Mouse (Mus musculus): ENCODE measurements around the gene Mon1b.

Mon1b gene

DNA sequence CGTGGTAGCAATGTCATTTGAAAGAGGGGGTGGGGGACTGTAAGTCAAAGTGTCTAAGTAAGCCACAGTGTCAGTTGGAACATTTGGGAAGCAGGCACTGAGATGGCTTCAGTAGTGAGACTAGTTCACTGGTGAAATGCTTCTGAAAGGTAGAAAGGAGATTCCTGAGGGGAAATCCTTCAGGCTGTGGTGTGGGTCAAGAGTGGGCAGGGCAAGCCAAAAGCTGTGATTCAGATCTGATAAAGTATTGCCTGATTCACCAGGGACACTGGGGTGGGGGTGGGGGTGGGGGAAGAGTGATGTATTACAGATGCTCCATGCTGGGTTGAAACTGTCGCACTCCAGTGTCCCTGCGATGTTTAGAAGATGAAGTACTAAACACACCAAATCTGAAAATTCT is 39.2 kb downstream of the Mon1b start:
- no peak for DNase-seq

DNA sequence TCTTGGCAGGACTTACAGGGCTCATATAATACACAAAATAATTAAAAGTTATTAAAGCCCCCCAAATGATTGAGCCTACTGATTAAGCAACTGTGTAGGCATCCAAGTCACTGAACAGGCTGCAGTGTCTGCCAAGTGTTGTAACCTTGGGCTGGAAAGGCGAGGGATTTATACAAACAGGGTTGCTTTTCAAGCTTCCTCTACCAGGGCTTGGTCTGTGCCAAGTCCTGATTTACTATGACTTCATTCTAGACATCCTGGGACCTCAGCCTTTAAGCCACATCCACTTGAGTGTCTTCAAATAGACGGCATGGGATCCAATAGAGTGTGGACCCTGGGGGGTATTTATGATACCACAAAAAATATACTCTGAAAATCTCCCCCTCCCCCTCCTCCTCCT is 39.9 kb downstream of the Mon1b start:
- DNase-seq, result no peak

DNA sequence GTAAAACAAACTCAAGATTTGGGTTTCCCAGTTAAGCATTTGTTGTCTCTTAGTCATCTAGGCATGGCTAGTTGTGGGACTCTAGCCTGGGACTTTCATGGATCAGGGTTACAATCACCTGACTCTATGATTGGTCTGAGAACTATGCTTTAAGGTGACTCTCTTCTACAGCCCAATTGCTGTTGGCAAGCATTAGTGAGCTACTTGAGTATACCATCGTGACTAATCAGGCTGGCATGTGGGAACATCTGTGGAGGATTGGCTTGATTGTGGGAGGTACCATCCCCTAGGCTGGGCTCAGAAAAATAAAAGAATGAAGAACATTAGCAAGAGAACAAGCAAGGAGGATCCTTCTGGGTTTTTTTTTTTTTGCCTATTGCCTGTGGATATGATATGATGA is 41.4 kb downstream of the Mon1b start:
- no peak for DNase-seq

DNA sequence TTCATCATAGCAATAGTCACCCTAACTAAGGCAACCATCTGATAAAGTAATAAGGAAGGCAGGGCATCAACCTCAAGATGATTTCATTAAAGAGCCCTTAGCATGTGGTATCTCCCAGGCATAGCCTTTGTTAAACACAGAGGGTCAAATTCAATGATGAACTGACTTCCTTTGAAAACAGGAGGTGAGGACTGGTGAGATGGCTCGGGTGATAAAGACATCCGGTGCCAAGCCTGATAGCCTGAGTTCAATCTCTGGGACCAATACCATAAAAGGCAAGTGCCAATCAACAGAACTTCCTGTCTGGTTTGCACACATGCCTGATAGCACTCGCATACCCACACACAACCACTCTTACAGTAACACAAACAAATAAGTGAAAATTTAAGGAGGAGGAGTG is 44.0 kb downstream of the Mon1b start:
- no peak for DNase-seq

DNA sequence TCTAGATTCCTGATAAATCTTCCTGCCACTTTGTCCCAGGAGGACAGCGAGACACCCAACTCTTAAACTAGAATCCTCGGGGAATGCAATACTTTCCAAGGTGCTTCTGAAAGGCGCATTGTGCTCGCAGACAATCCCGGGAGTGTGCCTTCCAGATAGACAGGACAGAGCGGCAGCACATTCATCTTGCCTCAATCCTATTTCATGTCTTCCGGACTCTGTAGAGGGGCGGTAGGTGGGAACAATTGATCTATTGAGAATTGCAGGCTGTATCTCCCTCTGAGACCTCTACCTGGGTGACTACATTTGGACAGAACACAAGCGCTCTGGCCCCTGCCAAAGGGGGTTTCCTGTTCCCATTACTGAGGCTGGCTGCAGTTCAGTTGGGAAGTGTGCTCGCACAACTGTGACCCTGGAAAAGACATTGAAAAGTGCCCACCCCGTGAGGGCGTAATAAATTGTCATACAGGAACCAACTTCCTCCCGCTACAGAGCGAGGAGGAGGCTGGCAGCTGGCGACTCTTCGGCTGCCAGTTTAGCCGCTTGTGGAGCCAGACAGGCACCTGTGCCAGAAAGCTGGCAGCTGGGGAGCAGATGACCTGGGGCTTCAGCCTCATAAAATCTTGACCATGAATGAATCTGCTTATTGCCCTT is 52.6 kb downstream of the Mon1b start:
- DNase-seq, result peak in 1 of 2 experiments; percentile 35

DNA sequence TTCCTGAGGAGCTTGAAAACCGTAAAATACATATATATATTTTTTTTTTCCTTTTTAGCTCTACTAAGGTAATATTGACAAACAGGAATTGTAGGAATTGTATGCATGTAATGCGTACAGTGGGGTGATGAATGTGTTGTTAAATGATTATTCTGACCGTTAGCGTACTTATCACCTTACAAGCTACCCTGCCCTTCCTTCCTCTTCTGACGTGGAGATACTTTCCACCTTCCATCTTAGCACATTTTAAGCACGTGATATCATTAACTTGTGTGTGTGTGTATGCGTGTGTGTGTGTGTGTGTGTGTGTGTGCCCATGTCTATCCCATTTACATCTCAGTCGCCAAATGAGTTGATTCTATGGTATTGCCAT is 53.1 kb downstream of the Mon1b start:
- DNase-seq, result no peak

DNA sequence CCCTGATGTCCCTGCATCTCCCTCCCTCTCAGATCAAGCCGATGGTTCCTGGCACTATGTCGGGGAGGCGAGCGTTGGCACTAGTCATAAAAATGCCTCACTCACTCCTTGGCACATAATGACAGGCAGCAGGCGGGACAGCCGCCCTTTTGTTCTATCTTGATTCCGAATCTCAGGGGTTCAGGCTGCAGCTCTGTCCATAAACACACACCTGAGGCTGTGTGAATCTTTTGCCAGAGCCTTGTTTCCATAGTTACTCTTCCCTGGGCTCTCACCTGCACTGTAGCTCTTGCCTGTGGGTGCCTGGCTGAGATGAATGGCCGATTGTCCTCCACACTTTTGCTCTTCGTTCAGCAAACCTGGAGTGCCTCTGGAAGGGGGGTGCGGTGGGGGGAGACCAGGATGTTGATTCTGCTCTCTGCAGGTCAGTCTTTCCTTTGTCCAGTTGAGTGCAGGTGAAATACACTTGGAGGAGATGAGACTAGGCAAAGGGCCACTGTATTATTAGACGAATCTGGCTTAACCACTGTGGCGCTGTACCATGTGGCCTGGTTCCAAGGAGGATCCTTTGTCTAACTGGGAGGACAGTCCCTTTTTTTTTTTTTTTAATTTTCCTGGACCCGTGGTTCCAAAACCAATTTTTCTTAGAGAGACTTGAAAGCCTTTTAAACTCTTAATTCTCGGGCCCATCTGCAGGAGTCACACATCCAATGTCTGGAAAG is 56.4 kb downstream of the Mon1b start:
- DNase-seq, result no peak
